Mouse (Mus musculus): ENCODE data around the gene Rap1gap. TPM values are rescaled to one million over a fixed set of nuclear protein-coding genes. Genes with fewer than 3 reads are reported as not detected.

The Rap1gap gene
- 7.6 and 7.7 TPM in 2 replicates for total RNA-seq (2012; rRNA removed)
- polyA plus RNA-seq (2012; ENCODE audit: insufficient read depth in 1 of 2, insufficient read length in 2 of 2, low read depth in 1 of 2, low replicate concordance in 2 of 2, missing spikeins in 1 of 2) = 10 to 100 TPM in 1 of 2 experiments, not detected in 1; 42.6 TPM

DNA sequence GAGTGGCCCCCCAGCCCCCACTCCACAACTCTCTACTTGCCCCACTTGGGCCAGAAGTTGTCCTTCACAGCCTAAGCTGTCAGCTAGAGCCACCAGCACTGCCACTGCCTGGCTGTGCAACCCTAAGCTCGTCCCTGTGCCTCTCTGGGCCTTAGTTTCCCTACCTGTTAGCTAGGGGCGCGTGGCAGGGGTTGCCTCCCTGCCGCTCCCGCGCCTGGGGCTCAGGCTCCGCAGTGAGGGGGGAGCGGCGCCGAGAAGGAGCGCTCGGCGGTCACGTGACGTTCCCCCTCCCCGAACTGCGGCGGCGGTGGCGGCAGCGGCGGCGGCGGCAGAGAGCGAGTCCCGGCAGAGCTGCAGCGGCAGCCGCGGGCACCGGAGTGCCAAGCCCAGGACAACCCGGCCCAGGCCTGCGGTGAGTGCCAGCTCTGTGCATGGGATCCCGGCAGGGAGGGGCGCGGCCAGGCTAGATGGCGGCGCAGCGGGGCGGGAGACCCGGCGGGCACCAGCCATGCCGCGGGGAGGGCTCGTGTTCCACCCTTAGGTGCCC lies at the start of gene Rap1gap:
Gene Rap1gap (plus strand): TSS at position 294 of the 547 bp plus-strand sequence.
- TF ChIP-seq MAFK (IDR thresholded peaks at IDR 0.05; ENCODE audit: borderline replicate concordance, low read depth, low read length) = no peak
- TF ChIP-seq MEF2A (IDR thresholded peaks at IDR 0.05; ENCODE audit: extremely low read depth, insufficient replicate concordance, low read depth, low read length, poor library complexity, severe bottlenecking) = no peak
- TF ChIP-seq E2F4 (IDR thresholded peaks at IDR 0.05; ENCODE audit: borderline replicate concordance, low read depth, low read length) = no peak
- TF ChIP-seq ELF1 (IDR thresholded peaks at IDR 0.05; ENCODE audit: low read depth, low read length) = no peak
- TF ChIP-seq ETS1 (IDR thresholded peaks at IDR 0.05; ENCODE audit: low read depth, low read length) = no peak
- TF ChIP-seq SMC3 (IDR thresholded peaks at IDR 0.05; ENCODE audit: low read depth, low read length) = no peak
- TF ChIP-seq SIN3A (IDR thresholded peaks at IDR 0.05; ENCODE audit: low read length) = no peak
- no peak for TF ChIP-seq ZMIZ1 (IDR thresholded peaks at IDR 0.05; ENCODE audit: low read depth, low read length)
- no peak for TF ChIP-seq CHD1 (IDR thresholded peaks at IDR 0.05; ENCODE audit: low read depth, low read length)
- Histone ChIP-seq H3K9me3 (replicated peaks; ENCODE audit: insufficient read depth, low read length) (no peaks in the 10 kb centered on the region), H3K9ac (ENCODE audit: control insufficient read depth, low read depth, low read length, poor library complexity, severe bottlenecking) (no peak within 1 kb of the TSS), H3K4me3 (ENCODE audit: control insufficient read depth in 1 of 2, insufficient read depth in 1 of 2, low read depth in 2 of 2, low read length in 2 of 2) (no peak within 1 kb of the TSS), H3K4me1 (ENCODE audit: control insufficient read depth in 1 of 2, insufficient read depth in 2 of 2, low read length in 2 of 2) (no peaks in the 10 kb centered on the region), H3K27me3 (ENCODE audit: control insufficient read depth in 1 of 2, insufficient read depth in 2 of 2, low read length in 2 of 2) (peaks cover 2 to 3% of the 10 kb centered on the region in 2 experiments; a peak in 3 of 4 replicates), H3K79me2 (ENCODE audit: control insufficient read depth, insufficient read depth, low read length, poor library complexity) (no peaks in the 10 kb centered on the region), H3K36me3 (ENCODE audit: control insufficient read depth in 1 of 2, insufficient read depth in 2 of 2, low read length in 2 of 2) (no peaks in the 10 kb centered on the region), H3K27ac (ENCODE audit: control insufficient read depth, low read depth, low read length) (no peak within 1 kb of the TSS)
- no peak for DNase-seq (ENCODE audit: low read depth, low spot score)

GRCm38 (mm10) chr4:137622847-137623246 lies 41.7 kb upstream of the Rap1gap start:
- H3K27ac ChIP-seq (ENCODE audit: control insufficient read depth, low read depth, low read length) = no peak overlapping the region

More at GRCm38 (mm10) chr4:137622847-137623246, 41.7 kb upstream of the Rap1gap start:
- TF ChIP-seq ZC3H11A (IDR thresholded peaks at IDR 0.05; ENCODE audit: low read depth, low read length) = no peak
- TF ChIP-seq ELF1 (IDR thresholded peaks at IDR 0.05; ENCODE audit: low read depth, low read length) = no peak
- TF ChIP-seq ZNF384 (IDR thresholded peaks at IDR 0.05; ENCODE audit: low read depth, low read length) = no peak
- TF ChIP-seq TAL1 (IDR thresholded peaks at IDR 0.05; ENCODE audit: low read length) = no peak
- no peak for TF ChIP-seq NELFE (IDR thresholded peaks at IDR 0.05; ENCODE audit: low read depth, low read length)
- no peak for TF ChIP-seq ZMIZ1 (IDR thresholded peaks at IDR 0.05; ENCODE audit: low read depth, low read length)
- no peak for TF ChIP-seq GATA1 (IDR thresholded peaks at IDR 0.05; ENCODE audit: low read depth, low read length)
- TF ChIP-seq CTCF (IDR thresholded peaks at IDR 0.05 in 2 of 3, conservative IDR thresholded peaks at IDR 0.05 in 1 of 3; ENCODE audit: control insufficient read depth in 1 of 3, insufficient read depth in 1 of 3, low read depth in 2 of 3, low read length in 3 of 3, poor library complexity in 1 of 3, severe bottlenecking in 1 of 3) = no peak
- no peaks in the 10 kb centered on the region for H3K27me3 ChIP-seq (ENCODE audit: control insufficient read depth in 1 of 2, insufficient read depth in 2 of 2, low read length in 2 of 2)
- H3K9me3 ChIP-seq (replicated peaks; ENCODE audit: insufficient read depth, low read length) = no peaks in the 10 kb centered on the region
- peaks cover 0 to 24% of the 10 kb centered on the region in 2 experiments; a peak in 2 of 4 replicates for H3K36me3 ChIP-seq (ENCODE audit: control insufficient read depth in 1 of 2, insufficient read depth in 2 of 2, low read length in 2 of 2)
- no peak for DNase-seq (ENCODE audit: low read depth, low spot score)
- H3K79me2 ChIP-seq (ENCODE audit: control insufficient read depth, insufficient read depth, low read length, poor library complexity) = no peaks in the 10 kb centered on the region
- H3K4me1 ChIP-seq (ENCODE audit: control insufficient read depth in 1 of 2, insufficient read depth in 2 of 2, low read length in 2 of 2) = no peaks in the 10 kb centered on the region
- H3K4me3 ChIP-seq (ENCODE audit: control insufficient read depth in 1 of 2, insufficient read depth in 1 of 2, low read depth in 2 of 2, low read length in 2 of 2) = no peak overlapping the region
- no peak overlapping the region for H3K9ac ChIP-seq (ENCODE audit: control insufficient read depth, low read depth, low read length, poor library complexity, severe bottlenecking)

Measured in MEL (cell line).